Mouse (Mus musculus): ENCODE measurements at regions not wholly inside any gene's neighbourhood (a gene's known extent, or its start where the extent isn't known, plus 50 kb on each side); places are given as distances from the start of the nearest gene placed in this dataset.

DNA sequence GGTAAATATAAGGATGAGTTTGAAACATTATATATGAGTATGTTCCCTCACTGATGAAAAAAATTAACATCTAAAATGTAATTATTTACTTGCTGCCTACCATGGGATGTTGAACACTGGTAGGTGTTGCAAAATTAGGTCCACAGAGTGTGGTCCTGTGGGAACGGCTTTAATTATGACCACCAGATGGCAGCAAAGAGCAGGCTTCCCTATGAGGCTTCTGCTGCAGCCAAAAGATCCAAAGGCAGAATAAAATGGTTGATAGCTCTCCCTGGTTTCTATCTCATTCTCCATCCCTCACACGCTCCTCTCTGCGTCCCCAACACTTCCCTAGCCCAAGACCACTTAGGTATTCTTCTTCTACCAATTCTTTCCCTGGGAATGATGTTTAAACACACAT lies 54.6 kb upstream of the Cit start:
- H3K9ac ChIP-seq (ENCODE audit: low read length), result no peak overlapping the region
- no peak for TF ChIP-seq EP300 (optimal IDR thresholded peaks at IDR 0.05)
- TF ChIP-seq CTCF (IDR thresholded peaks at IDR 0.05; ENCODE audit: low read depth), result peak; percentile 94
- no peak overlapping the region for H3K4me3 ChIP-seq (ENCODE audit: low read depth, low read length)
- H3K27me3 ChIP-seq (ENCODE audit: control insufficient read depth, insufficient read depth, low read length), result no peaks in the 10 kb centered on the region
- no peaks in the 10 kb centered on the region for H3K36me3 ChIP-seq (ENCODE audit: control insufficient read depth, insufficient read depth, low read length)
- ATAC-seq (ENCODE audit: low FRiP score, low TSS enrichment), result no peak
- DNase-seq (ENCODE audit: low spot score), result peak; percentile 66
- H3K27ac ChIP-seq (replicated peaks), result no peak overlapping the region
- 9% methylated on average over 3 of the region's 3 CpGs for WGBS
- H3K4me2 ChIP-seq (replicated peaks; ENCODE audit: low read depth), result no peak overlapping the region
- H3K9me3 ChIP-seq (ENCODE audit: control insufficient read depth, low read length), result no peaks in the 10 kb centered on the region
- H3K4me1 ChIP-seq (replicated peaks; ENCODE audit: control insufficient read depth, insufficient read depth), result no peaks in the 10 kb centered on the region

All from stomach, postnatal 0 days (tissue).